Mouse (Mus musculus) myocyte (in vitro differentiated cells): ENCODE data around the gene Nrip1.

Experiments used
- MYOD1 ChIP-seq, 3 experiments: IDR thresholded peaks; one replicate each; pipeline ENCODE4 v1.6.1; 2011; ENCODE audit warnings: control low read depth in 2 of 3, low read depth in 2 of 3, mild to moderate bottlenecking in 2 of 3, moderate library complexity in 1 of 3; ENCODE audit not compliant: insufficient read length in 2 of 3, control insufficient read depth in 1 of 3
- MYOG ChIP-seq, 3 experiments: IDR thresholded peaks; one replicate each; pipeline ENCODE4 v1.6.1; 2011; ENCODE audit warnings: control low read depth in 2 of 3, low read depth in 2 of 3, mild to moderate bottlenecking in 2 of 3; ENCODE audit not compliant: insufficient read length in 2 of 3, control insufficient read depth in 1 of 3, insufficient read depth in 1 of 3
- TCF12 ChIP-seq: IDR thresholded peaks from one replicate; pipeline ENCODE4 v1.6.1; 2011; ENCODE audit warnings: mild to moderate bottlenecking, control low read depth; ENCODE audit not compliant: poor library complexity, insufficient read depth, severe bottlenecking

DNA sequence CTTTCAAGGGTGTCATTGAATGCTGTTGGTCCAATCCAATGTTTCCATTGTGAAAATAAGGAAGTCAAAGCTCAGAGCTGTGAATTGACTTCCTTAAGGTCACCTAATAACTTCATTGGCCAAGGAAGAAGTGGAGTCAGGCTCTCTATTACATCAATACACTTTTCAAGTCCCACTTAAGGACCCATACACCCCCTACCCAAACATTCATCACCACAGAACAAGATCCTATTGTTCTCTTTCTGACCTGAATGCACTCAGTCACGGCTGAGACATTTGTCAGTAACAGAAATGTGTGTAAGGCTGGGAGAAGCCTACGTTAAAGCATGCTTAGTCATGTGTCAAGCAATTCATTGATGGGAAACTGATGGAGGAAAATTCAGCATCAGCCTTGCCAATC, 107.8 kb downstream of the Nrip1 start:
- TF ChIP-seq MYOD1 (IDR thresholded peaks at IDR 0.05; ENCODE audit: control insufficient read depth in 1 of 3, insufficient read length in 2 of 3, low read depth in 2 of 3) (no peak), TCF12 (no peak), MYOG (IDR thresholded peaks at IDR 0.05; ENCODE audit: control insufficient read depth in 1 of 3, insufficient read depth in 1 of 3, insufficient read length in 2 of 3, low read depth in 2 of 3) (no peak)
